Mouse (Mus musculus) lung, postnatal 0 days (tissue): ENCODE measurements around the gene Tars.

ENCODE experiments used
- CTCF ChIP-seq: IDR thresholded peaks from 2 replicates; pipeline ENCODE4 v1.5.1; 2016; ENCODE audit warnings: antibody characterized with exemption, mild to moderate bottlenecking
- EP300 ChIP-seq: IDR thresholded peaks from 2 replicates; pipeline ENCODE4 v1.6.1; 2016; ENCODE audit warnings: antibody characterized with exemption, mild to moderate bottlenecking, control low read depth

DNA sequence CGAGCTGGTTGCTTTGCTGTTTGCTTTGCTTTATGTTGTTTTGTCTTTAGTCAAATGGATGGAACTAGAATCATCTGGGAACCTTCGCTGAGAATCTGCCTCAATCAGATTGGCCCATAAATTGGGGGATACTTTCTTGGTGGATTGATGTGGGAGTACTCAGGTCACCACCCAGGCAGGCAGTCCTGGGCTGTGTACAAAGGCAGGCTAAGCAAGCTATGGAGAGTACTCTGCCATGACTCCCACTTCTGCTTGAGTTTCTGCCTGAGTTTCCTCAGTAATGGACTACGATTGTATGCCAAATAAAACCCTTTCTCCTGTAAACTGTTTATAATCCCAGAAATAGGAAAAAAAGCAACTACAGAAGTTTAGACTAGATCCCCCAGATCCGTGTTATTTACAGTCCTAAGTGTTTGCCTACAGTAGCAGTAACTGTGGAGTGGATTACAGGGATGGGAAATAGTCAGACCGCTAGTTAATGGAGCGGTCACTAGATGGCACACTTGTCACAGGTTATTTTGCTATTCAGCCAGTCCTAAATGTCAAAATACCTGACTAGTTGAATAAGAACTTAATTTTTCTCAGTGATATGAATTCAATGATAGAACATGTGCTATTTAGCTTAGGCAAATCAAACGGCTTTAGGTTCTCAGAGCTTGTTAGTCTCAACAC, 8.8 kb upstream of the Tars start:
- TF ChIP-seq CTCF (peak; percentile 72), EP300 (no peak)
